ENCODE assay signal across 10 mouse cellular contexts in the genomic region with DNA sequence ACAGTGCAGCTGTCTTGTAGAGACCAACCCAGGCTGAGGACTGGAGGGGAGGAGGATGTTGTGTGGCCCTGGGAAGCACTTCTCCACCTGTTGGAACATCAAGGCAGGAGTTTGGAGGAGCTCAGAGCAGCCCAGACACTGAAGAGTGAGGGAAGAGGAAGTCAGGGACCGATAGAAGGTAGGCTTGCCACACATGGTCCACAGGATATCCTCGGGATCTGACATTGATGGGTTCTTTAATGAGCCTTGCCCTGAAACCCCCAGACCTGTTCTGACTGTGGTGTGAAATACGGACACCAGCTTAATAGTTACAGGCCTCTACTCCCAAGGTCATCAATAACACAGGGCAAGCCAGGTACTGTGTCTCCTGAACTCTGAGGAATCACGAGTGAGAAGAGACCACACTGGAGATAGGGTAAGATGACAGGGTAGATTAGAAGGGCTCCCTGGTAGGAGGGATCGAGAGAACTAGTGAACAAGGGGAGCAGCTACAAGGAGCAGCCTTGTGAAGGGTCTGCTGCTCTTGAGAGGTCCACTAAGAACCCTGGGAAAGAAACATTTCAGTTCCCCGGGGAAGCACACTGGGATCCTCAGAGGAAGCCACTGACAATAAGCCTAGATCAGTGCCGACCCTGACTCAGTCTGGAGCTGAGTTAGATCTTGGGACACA. TPM values are rescaled to one million over a fixed set of nuclear protein-coding genes. Genes with fewer than 3 reads are reported as not detected.
DNase-seq lines count a peak whose midpoint lies in the region; ATAC-seq and TF ChIP-seq lines count a peak whose summit lies in the region.
"Had no signal": no experiment of that assay in that cellular context is flagged by ENCODE, and none has a peak within 500 bp of the region (broad histone marks: within the 10 kb centered on the region; RNA-seq: fewer than 3 reads in every experiment).

No protein-coding gene starts in this region.

- no peaks in the 10 kb centered on the region for H3K9me3 ChIP-seq in heart, embryonic 12.5 days (replicated peaks)
- H3K9me3 ChIP-seq in lung, embryonic 14.5 days (ENCODE audit: low read depth, low read length): no peaks in the 10 kb centered on the region
- no peaks in the 10 kb centered on the region for H3K9me3 ChIP-seq in midbrain, embryonic 10.5 days (replicated peaks)

- ATAC-seq in heart, embryonic 12.5 days (ENCODE audit: insufficient number of reproducible peaks, low FRiP score): no peak
- ATAC-seq in lung, embryonic 14.5 days (ENCODE audit: insufficient read depth): no peak
- 0 out of 2 replicates have a peak, but pooled peaks have one; percentile 12 for ATAC-seq in erythroid progenitor cell, adult 5-6 weeks (replicated peaks; ENCODE audit: low FRiP score, poor library complexity, severe bottlenecking)
- ATAC-seq: hindbrain, postnatal 0 days had no signal

- H3K4me1 ChIP-seq in heart, embryonic 12.5 days (replicated peaks): peaks cover 18% of the 10 kb centered on the region
- no peaks in the 10 kb centered on the region for H3K4me1 ChIP-seq in lung, embryonic 14.5 days (ENCODE audit: insufficient read depth)
- peaks cover 15% of the 10 kb centered on the region for H3K4me1 ChIP-seq in midbrain, embryonic 10.5 days

- no peak for DNase-seq in heart, adult 11 months
- no peak for DNase-seq in lung, embryonic 14.5 days
- no peak for DNase-seq in lung, postnatal 36 days
- peak; percentile 45 for DNase-seq in naive thymus-derived CD4-positive, alpha-beta T cell, adult 2 months (ENCODE audit: low read depth)
- DNase-seq in midbrain, embryonic 10.5 days (ENCODE audit: low spot score): no peak
- DNase-seq in adrenal gland, adult 8-10 months: no peak
- DNase-seq: cerebellum, adult 9-11 months had no signal

- 68% methylated on average over 7 of the region's 7 CpGs for WGBS in heart, embryonic 12.5 days
- WGBS in lung, embryonic 14.5 days: 69% methylated on average over 7 of the region's 7 CpGs
- 82% methylated on average over 7 of the region's 7 CpGs for WGBS in midbrain, embryonic 10.5 days

- TF ChIP-seq CTCF in lung, embryonic 14.5 days (IDR thresholded peaks at IDR 0.05; ENCODE audit: low read depth): no peak

- no peaks in the 10 kb centered on the region for H3K27me3 ChIP-seq in heart, embryonic 12.5 days (replicated peaks)
- H3K27me3 ChIP-seq in lung, embryonic 14.5 days (ENCODE audit: insufficient read depth, low read length): no peaks in the 10 kb centered on the region
- H3K27me3 ChIP-seq in midbrain, embryonic 10.5 days (ENCODE audit: low read depth, poor library complexity, severe bottlenecking): no peaks in the 10 kb centered on the region

- no peak overlapping the region for H3K27ac ChIP-seq in heart, embryonic 12.5 days (ENCODE audit: poor library complexity, severe bottlenecking)
- H3K27ac ChIP-seq in lung, embryonic 14.5 days (ENCODE audit: low read depth): no peak overlapping the region
- H3K27ac ChIP-seq in midbrain, embryonic 10.5 days (replicated peaks): no peak overlapping the region
- H3K27ac ChIP-seq: hindbrain, postnatal 0 days had no signal

- no peaks in the 10 kb centered on the region for H3K36me3 ChIP-seq in heart, embryonic 12.5 days
- no peaks in the 10 kb centered on the region for H3K36me3 ChIP-seq in lung, embryonic 14.5 days (ENCODE audit: insufficient read depth)
- no peaks in the 10 kb centered on the region for H3K36me3 ChIP-seq in midbrain, embryonic 10.5 days

- no peak overlapping the region for H3K9ac ChIP-seq in heart, embryonic 12.5 days
- no peak overlapping the region for H3K9ac ChIP-seq in lung, embryonic 14.5 days

- H3K4me3 ChIP-seq in heart, embryonic 12.5 days: no peak overlapping the region
- no peak overlapping the region for H3K4me3 ChIP-seq in lung, embryonic 14.5 days (ENCODE audit: low read depth, low read length)
- H3K4me3 ChIP-seq in midbrain, embryonic 10.5 days: no peak overlapping the region

- peak overlapping the region; percentile 71 for H3K4me2 ChIP-seq in heart, embryonic 12.5 days
- H3K4me2 ChIP-seq in lung, embryonic 14.5 days: peak overlapping the region; percentile 67

RNA-seq across cellular contexts. Expression of gene Irgm2, which starts 14.4 kb away (rescaled TPM):
- polyA plus RNA-seq in heart, embryonic 12.5 days (2016; fragmentation: Nextera tagmentation; extraction: Ambion mirVana): 2.8 and 3.7 TPM in 2 replicates
- polyA plus RNA-seq in lung, embryonic 14.5 days (2014; fragmentation: Nextera tagmentation; extraction: Ambion mirVana): 1.8 and 1.9 TPM in 2 replicates
- total RNA-seq in erythroid progenitor cell, adult 5-6 weeks (2015; ENCODE audit: low replicate concordance): 6.5 and 12.6 TPM in 2 replicates
- 5.9 and 6.8 TPM in 2 replicates for total RNA-seq in erythroid progenitor cell, adult 5-6 weeks (2017; ENCODE audit: low replicate concordance)
- 0.56 and 0.57 TPM in 2 replicates for polyA plus RNA-seq in midbrain, embryonic 10.5 days (2016; fragmentation: Nextera tagmentation; extraction: Ambion mirVana)
- 10 to 100 TPM; 14.7 to 19.4 (median 17.3) TPM for total RNA-seq in adrenal gland, adult 8-10 months (2022)

RNA-seq across cellular contexts. Expression of gene Igtp, which starts 14.5 kb away (rescaled TPM):
- 3.7 and 3.9 TPM in 2 replicates for polyA plus RNA-seq in heart, embryonic 12.5 days (2016; fragmentation: Nextera tagmentation; extraction: Ambion mirVana)
- 3.7 and 4.3 TPM in 2 replicates for polyA plus RNA-seq in lung, embryonic 14.5 days (2014; fragmentation: Nextera tagmentation; extraction: Ambion mirVana)
- 16.8 and 27.4 TPM in 2 replicates for total RNA-seq in erythroid progenitor cell, adult 5-6 weeks (2015; ENCODE audit: low replicate concordance)
- 17.1 and 20.9 TPM in 2 replicates for total RNA-seq in erythroid progenitor cell, adult 5-6 weeks (2017; ENCODE audit: low replicate concordance)
- 1.0 and 2.0 TPM in 2 replicates for polyA plus RNA-seq in midbrain, embryonic 10.5 days (2016; fragmentation: Nextera tagmentation; extraction: Ambion mirVana)
- total RNA-seq in adrenal gland, adult 8-10 months (2022): 10 to 100 TPM; 12.9 to 17.0 (median 16.2) TPM

RNA-seq across cellular contexts. Expression of gene Mrpl22, which starts 42.3 kb away (rescaled TPM):
- 102 and 109 TPM in 2 replicates for polyA plus RNA-seq in heart, embryonic 12.5 days (2016; fragmentation: Nextera tagmentation; extraction: Ambion mirVana)
- 115 and 128 TPM in 2 replicates for polyA plus RNA-seq in lung, embryonic 14.5 days (2014; fragmentation: Nextera tagmentation; extraction: Ambion mirVana)
- total RNA-seq in erythroid progenitor cell, adult 5-6 weeks (2015; ENCODE audit: low replicate concordance): 12.6 and 15.9 TPM in 2 replicates
- 10.7 and 21.6 TPM in 2 replicates for total RNA-seq in erythroid progenitor cell, adult 5-6 weeks (2017; ENCODE audit: low replicate concordance)
- 141 and 142 TPM in 2 replicates for polyA plus RNA-seq in midbrain, embryonic 10.5 days (2016; fragmentation: Nextera tagmentation; extraction: Ambion mirVana)
- total RNA-seq in adrenal gland, adult 8-10 months (2022): 10 to 100 TPM; 63.8 to 78.6 (median 70.4) TPM

RNA-seq across cellular contexts. Expression of gene Gemin5, which starts 45.5 kb away (rescaled TPM):
- 14.9 and 16.5 TPM in 2 replicates for polyA plus RNA-seq in heart, embryonic 12.5 days (2016; fragmentation: Nextera tagmentation; extraction: Ambion mirVana)
- polyA plus RNA-seq in lung, embryonic 14.5 days (2014; fragmentation: Nextera tagmentation; extraction: Ambion mirVana): 26.9 and 27.6 TPM in 2 replicates
- total RNA-seq in erythroid progenitor cell, adult 5-6 weeks (2015; ENCODE audit: low replicate concordance): 2.9 and 5.0 TPM in 2 replicates
- 4.3 and 6.5 TPM in 2 replicates for total RNA-seq in erythroid progenitor cell, adult 5-6 weeks (2017; ENCODE audit: low replicate concordance)
- 27.1 and 31.4 TPM in 2 replicates for polyA plus RNA-seq in midbrain, embryonic 10.5 days (2016; fragmentation: Nextera tagmentation; extraction: Ambion mirVana)
- 10 to 100 TPM; 20.5 to 34.7 (median 26.4) TPM for total RNA-seq in adrenal gland, adult 8-10 months (2022)
